Mouse (Mus musculus) B cell, adult 67 days (primary cell): ENCODE measurements around the gene Gm10322. TPM values are rescaled to one million over a fixed set of nuclear protein-coding genes. Genes with fewer than 3 reads are reported as not detected.

Source experiments
- total RNA-seq, 2 experiments: library from RNA; stranded (reverse); gene quantifications; 4 replicates each; pipeline ENCODE4 v1.2.4; 2023

The Gm10322 gene
- total RNA-seq, result not detected

GRCm38 (mm10) chr10:59615981-59616520 is at the start of gene Gm10322:
Gene Gm10322 (plus strand): TSS chr10:59616063.

GRCm38 (mm10) chr10:59616522-59616921 is 659 bp downstream of the Gm10322 start, which contains the start of gene Mcu:
Gene Mcu (minus strand): TSS chr10:59616692.

Other genes with a start within 250 kb of the Gm10322 start
- gene Gm10273, start 220.4 kb upstream of the Gm10322 start, total RNA-seq, result 10 to 100 TPM in 1 of 2 experiments, 1 to 10 TPM in 1; 1.5 to 11.2 TPM
- gene Pla2g12b, start 212.4 kb upstream of the Gm10322 start, total RNA-seq, result not detected
- gene Oit3, start 174.3 kb upstream of the Gm10322 start, total RNA-seq, result under 1 TPM in 1 of 2 experiments, not detected in 1; 0.20 TPM
- 10 to 100 TPM; 19.9 to 21.9 TPM for gene Mcu, start 629 bp downstream of the Gm10322 start, total RNA-seq
- 10 to 100 TPM; 49.7 to 50.1 TPM for gene Micu1, start 86.4 kb downstream of the Gm10322 start, total RNA-seq